Mouse (Mus musculus) limb, embryonic 14.5 days (tissue): ENCODE measurements around the gene Akap6. TPM values are rescaled to one million over a fixed set of nuclear protein-coding genes. Genes with fewer than 3 reads are reported as not detected.

Experiments used
- ATAC-seq: fragments of 200-750 bp; cut with Nextera tagmentation; 2 replicates; pipeline ENCODE4 v1.8.0; 2017; ENCODE audit warnings: low read depth, moderate number of reproducible peaks, moderate TSS enrichment; ENCODE audit not compliant: low FRiP score
- DNase-seq: peaks from one replicate; pipeline ENCODE4 v3.0.0-alpha.2; 2015; ENCODE audit warnings: low spot score
- H3K27ac ChIP-seq: fragments of 300-500 bp; sonication (generic); replicated peaks from 2 replicates; pipeline ENCODE4 v1.5.1; 2014; ENCODE audit warnings: low read depth, mild to moderate bottlenecking, low read length, moderate library complexity, mixed read lengths
- H3K27me3 ChIP-seq: fragments of 300-500 bp; sonication (generic); 2 replicates; pipeline ENCODE4 v1.6.1; 2014; ENCODE audit warnings: low read length, mixed read lengths; ENCODE audit not compliant: control insufficient read depth, insufficient read depth
- H3K36me3 ChIP-seq: fragments of 300-500 bp; sonication (generic); 2 replicates; pipeline ENCODE4 v1.6.1; 2014; ENCODE audit warnings: mild to moderate bottlenecking, low read length, moderate library complexity, mixed read lengths; ENCODE audit not compliant: control insufficient read depth, insufficient read depth
- H3K4me1 ChIP-seq: fragments of 300-500 bp; sonication (generic); 2 replicates; pipeline ENCODE4 v1.6.1; 2014; ENCODE audit warnings: antibody characterized with exemption, low read length, mixed read lengths; ENCODE audit not compliant: control insufficient read depth, insufficient read depth
- H3K4me2 ChIP-seq: fragments of 300-500 bp; sonication (generic); replicated peaks from 2 replicates; pipeline ENCODE4 v1.6.1; 2014; ENCODE audit warnings: low read depth, mild to moderate bottlenecking, low read length, moderate library complexity; ENCODE audit not compliant: severe bottlenecking
- H3K4me3 ChIP-seq: fragments of 300-500 bp; sonication (generic); replicated peaks from 2 replicates; pipeline ENCODE4 v1.5.1; 2014; ENCODE audit warnings: low read length
- H3K9ac ChIP-seq: fragments of 300-500 bp; sonication (generic); 2 replicates; pipeline ENCODE4 v1.6.1; 2014; ENCODE audit warnings: mild to moderate bottlenecking, low read depth, low read length, moderate library complexity; ENCODE audit not compliant: severe bottlenecking
- H3K9me3 ChIP-seq: fragments of 300-500 bp; sonication (generic); 2 replicates; pipeline ENCODE4 v1.6.1; 2016; ENCODE audit warnings: low read length; ENCODE audit not compliant: control insufficient read depth
- POLR2A ChIP-seq: fragments of 200-500 bp; IDR thresholded peaks from 2 replicates; pipeline ENCODE4 v1.8.0; 2012; ENCODE audit warnings: inconsistent platforms, mild to moderate bottlenecking, moderate library complexity, borderline replicate concordance; ENCODE audit not compliant: insufficient read depth, insufficient read length; ENCODE audit errors: extremely low read depth
- WGBS: fragments of 180-500 bp; shearing (Covaris S2); extraction: QIAGEN DNeasy Blood & Tissue Kit; methylation state at CpG from one replicate; pipeline ENCODE4 v1.1.7; 2014; 5-methylcytosine and 5-hydroxymethylcytosine counted together
- polyA plus RNA-seq, 2 experiments: library from polyadenylated mRNA; depleted of rRNA in 1 of 2; stranded (reverse) in 1 of 2; unstranded in 1 of 2; fragments of >200 nt; fragmentation: Nextera tagmentation in 1 of 2; extraction: Ambion mirVana in 1 of 2; gene quantifications; 2 replicates each; pipeline versions ENCODE4 v1.2.1 to v1.2.3; 2012 to 2014

Akap6 gene
- polyA plus RNA-seq, 2 experiments: 1.2 to 1.6 TPM

DNA sequence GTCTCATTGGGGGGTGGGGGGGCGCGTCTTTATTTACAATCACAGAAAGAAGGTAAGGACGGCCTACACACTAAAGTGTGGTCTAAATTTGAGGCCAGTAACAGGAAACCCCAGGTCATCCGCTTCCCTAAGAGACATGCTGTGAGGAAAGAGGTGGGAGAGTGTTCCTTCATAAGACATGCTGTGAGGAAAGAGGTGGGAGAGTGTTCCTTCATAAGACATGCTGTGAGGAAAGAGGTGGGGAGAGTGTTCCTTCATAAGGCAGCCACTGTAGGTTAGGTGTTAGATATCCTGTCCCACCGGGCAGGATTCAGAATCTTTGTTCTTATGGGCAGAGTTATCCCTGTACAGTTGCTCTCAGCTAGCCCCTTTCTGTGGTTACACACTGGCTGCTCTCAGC lies 494.5 kb downstream of the Akap6 start:
- TF ChIP-seq POLR2A: no peak
- Histone ChIP-seq H3K9ac (no peak overlapping the region), H3K4me2 (no peak overlapping the region), H3K27ac (no peak overlapping the region), H3K27me3 (no peaks in the 10 kb centered on the region), H3K4me1 (no peaks in the 10 kb centered on the region), H3K9me3 (no peaks in the 10 kb centered on the region), H3K4me3 (no peak overlapping the region), H3K36me3 (no peaks in the 10 kb centered on the region)
- DNase-seq: no peak
- no peak for ATAC-seq
- WGBS: 35% methylated on average over 5 of the region's 5 CpGs

Other genes with a start within 250 kb of the Akap6 start
- 23.7 and 27.1 TPM in 2 replicates for gene Arhgap5, start 195.4 kb upstream of the Akap6 start, polyA plus RNA-seq (2012; rRNA removed)
- gene Arhgap5, start 195.4 kb upstream of the Akap6 start, polyA plus RNA-seq (2014; fragmentation: Nextera tagmentation; extraction: Ambion mirVana): 56.8 and 58.4 TPM in 2 replicates